Mouse (Mus musculus): ENCODE results near the gene Map2k1.

Gene Map2k1

GRCm38 (mm10) chr9:64242381-64242831, 11.0 kb downstream of the Map2k1 start:
- DNase-seq = no peak

DNA sequence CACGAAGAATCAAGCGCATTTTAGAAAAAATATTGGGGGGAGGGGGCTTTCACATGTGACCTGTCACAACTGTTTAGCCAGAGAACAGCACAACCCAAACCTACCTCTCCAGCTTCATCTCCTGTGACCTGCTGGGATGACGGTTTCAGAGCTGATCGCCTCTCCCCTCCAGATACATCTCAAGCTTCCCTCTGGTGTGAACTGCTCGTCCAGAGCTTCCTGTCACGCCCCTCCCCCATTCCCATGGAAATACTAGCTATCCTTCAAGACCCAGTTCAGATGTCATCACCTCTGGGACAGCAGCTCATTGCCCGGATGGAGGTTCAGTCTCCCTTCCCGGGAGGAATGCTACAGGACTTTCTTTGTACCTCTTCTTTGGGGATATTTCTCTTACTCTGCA, 12.8 kb downstream of the Map2k1 start:
- DNase-seq = no peak

- no peak for DNase-seq
These were observed 13.3 kb downstream of the Map2k1 start for GRCm38 (mm10) chr9:64240116-64240515.

- DNase-seq = no peak
These were observed 17.4 kb downstream of the Map2k1 start for GRCm38 (mm10) chr9:64236056-64236455.

- DNase-seq = no peak
These were observed 18.5 kb downstream of the Map2k1 start, which contains the start of gene Uchl4 for GRCm38 (mm10) chr9:64234768-64235435. Gene Uchl4 (plus strand): TSS chr9:64235201.

GRCm38 (mm10) chr9:64233656-64234055, 19.8 kb downstream of the Map2k1 start:
- no peak for DNase-seq

GRCm38 (mm10) chr9:64232257-64232957, 21.0 kb downstream of the Map2k1 start:
- DNase-seq = no peak

DNA sequence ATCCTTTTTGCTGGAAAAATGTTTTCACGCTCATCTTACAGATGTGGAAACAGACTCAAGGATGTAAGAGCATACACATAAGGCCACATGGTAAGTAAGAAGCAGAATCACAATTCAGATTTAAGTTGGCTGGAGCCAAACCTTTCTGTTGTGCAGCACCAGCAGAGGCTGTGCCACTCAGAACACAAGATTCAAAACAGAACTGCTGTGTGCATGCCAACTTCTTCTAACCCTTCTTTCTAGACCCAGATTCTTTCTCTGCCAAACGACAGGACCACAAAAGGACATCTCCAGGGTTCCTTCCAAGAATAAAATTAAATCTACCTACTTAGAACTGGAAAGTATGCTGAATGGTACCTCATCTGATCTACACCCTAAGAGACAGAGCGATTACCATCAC, 21.8 kb downstream of the Map2k1 start:
- no peak for DNase-seq

GRCm38 (mm10) chr9:64231171-64231570, 22.3 kb downstream of the Map2k1 start:
- DNase-seq = no peak

DNA sequence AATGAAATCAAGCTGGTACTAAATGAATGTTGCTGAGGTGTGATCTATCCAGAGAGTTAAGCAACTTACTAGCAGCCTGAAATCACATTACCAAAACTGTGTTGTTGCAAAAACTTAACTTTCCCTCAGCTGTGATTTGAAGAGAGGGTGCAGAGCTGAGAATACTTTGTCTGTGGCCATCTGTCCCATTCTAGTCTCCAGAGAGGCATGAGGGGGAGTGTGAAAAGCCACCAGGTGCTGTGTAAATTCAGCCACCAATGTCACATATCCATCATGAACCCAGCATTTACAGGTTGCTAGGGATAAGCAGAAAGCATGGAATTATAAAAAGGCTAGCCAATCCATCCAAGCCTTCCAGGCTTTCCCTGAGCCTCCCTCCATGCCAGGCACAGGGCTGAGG, 24.5 kb downstream of the Map2k1 start:
- no peak for DNase-seq

DNA sequence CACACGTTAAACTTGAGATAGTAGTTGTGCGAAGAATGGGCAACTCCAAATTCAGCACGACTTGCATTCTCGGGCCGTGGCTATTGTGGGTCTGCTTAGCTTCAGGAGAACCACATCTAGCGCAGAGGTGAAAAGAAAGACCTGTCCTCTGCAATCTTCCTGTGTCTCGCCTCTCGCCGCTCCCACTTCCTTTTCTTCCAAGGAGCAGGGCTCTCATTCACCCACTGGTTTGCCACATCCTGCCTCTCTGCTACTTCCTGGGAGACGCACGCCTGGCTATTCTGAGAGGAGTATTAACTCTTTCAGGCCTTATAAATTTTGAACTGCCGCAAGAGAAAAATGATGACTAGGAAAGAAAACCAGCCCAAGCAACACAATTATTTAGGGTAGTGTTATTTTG, 25.7 kb downstream of the Map2k1 start:
- no peak for DNase-seq

DNA sequence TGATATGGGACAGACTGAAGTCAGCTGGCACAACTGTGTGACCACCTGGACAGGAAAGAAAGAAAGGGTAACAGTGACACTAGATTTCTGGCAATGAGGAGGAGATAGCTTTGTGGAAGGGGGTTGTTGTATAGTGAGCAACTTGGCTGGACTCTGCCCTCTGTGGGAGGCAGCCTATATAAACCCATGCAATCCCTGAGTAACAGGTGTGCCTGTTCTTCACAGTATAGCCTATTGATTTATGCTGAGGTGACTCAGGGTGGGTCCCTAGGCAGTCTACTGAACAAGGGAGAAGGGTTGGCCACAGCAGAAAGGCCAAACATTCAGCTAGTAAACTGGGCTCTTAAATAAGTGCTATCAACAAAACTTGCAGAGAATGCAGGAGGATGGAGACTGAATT, 27.6 kb downstream of the Map2k1 start:
- no peak for DNase-seq

DNA sequence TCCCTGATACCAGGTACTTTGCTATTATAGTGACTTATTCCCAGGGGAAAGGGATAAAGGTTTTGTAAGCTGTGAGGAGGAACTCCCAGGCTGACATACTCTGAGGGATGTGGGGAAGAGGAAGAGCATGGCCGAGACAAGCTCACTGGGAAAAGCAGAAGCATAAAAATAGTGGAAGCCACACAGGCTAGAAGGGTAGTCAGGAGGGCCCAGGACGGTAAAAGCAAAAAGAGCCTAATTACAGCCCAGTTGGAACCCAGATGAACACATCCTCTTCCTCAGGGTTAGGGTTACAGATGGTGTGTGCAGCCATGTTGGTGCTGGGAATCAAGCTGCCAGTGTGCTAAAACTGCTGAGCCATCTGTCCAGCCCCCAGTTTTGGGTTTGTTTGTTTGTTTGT, 31.3 kb downstream of the Map2k1 start:
- DNase-seq = no peak

- no peak for DNase-seq
These were observed 32.0 kb downstream of the Map2k1 start for GRCm38 (mm10) chr9:64221480-64221879.

DNA sequence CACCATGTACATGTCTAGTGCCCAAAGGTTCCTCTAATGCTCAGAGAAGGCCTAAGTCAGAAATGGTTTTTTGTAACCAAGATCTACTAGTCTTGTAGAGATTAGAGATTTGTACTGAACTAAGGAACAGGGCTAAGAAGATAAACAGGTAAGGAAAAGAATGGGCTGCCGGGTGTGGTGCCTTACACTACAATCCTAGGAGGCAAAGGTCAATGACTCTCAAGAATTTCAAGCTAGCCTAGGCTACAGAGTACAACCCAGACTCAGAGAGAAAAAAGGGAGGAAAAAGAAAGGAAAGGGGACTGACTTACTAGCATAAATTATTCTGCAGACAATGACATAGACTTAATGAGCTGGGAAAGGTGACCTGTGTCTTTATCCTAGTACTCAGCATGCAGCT, 32.8 kb downstream of the Map2k1 start:
- no peak for DNase-seq

DNA sequence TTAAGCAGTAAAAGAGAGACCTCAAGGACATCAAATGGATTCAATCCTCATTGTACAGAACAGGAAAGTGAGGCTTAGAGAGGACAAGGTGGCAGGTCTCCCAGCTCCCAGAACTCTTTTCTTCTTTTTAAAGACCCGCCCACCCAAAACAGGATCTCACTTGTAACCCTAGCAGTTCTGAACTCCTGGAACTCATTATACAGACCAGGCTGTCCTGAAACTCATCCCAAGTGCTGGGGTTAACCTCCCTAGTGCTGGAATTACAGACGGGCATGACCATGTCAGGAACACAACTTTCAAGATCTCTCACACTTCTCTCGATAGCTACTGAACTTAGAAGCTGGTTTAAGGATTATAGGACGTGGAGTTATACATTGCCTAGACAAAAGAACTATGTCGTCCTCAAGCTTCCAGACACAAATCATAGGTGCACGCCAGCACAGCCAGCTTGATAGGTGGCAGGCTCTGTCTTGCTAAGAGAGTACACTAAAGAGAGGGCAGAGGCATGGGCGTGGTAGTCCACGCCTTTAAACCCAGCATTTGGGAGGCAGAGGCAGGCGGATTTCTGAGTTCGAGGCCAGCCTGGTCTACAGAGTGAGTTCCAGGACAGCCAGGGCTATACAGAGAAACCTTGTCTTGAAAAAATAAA, 33.5 kb downstream of the Map2k1 start:
- DNase-seq = no peak

GRCm38 (mm10) chr9:64219305-64219704, 34.1 kb downstream of the Map2k1 start:
- DNase-seq = no peak

DNA sequence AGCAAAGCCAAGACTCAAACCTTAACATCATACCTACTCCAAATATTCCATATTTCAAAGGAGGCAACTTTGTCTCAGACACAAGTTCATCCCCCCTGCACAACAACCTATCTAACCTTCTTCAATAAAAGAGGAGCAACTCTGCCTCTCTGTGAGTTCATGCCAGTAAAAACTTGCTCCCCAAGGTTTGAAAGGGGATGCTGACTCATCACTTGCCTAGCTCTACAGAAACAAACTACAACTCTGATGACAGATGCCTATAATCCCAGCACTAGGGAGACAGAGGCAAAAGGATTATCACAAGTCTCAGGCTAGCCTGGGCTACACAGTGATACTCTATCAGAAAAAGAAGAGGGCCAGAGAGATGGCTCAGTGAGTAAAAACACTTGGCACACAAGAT, 35.5 kb downstream of the Map2k1 start:
- no peak for DNase-seq

- DNase-seq = no peak
These were observed 36.8 kb downstream of the Map2k1 start for GRCm38 (mm10) chr9:64216641-64217040.

DNA sequence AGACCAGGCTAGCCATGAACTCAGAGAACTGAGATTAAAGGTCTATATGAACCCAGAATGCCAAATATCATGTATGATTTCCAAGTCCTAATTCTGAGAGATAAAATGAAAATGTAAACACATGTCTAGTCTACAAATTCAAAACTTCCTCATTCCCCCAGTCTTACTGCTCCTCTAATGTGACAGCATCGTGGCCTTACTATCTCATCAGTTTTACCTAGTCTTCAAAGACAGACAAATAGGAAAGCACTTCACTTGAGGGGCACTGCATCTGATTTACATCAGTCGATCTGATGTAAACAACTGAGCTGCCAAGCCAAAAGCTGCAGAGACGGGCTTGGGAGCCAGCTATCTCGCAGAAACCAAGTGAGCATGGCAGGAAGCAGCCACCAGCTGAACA, 37.3 kb downstream of the Map2k1 start:
- DNase-seq = no peak

DNA sequence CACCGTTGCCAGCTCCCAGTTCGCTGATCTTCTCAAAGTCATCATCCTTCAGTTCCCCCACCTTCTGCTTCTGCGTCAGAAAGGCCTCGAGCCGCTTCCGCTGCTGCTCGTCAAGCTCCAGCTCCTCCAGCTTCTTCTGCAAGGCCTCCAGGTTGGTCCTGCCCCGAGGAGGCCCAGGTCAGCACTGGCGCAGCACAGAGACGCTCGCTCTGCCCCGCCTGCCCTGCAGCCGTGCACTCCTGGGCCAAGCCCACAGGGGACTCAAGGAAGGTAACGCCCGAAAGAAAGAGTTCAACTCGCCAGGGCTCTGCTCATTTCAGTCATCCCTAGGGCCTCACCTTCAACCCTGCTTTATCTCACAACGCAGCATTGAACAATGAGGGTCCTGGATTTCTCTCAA, 39.0 kb downstream of the Map2k1 start:
- no peak for DNase-seq

- no peak for DNase-seq
These were observed 45.8 kb downstream of the Map2k1 start for GRCm38 (mm10) chr9:64207509-64208084.

GRCm38 (mm10) chr9:64202866-64203265, 50.6 kb downstream of the Map2k1 start:
- DNase-seq = no peak

DNA sequence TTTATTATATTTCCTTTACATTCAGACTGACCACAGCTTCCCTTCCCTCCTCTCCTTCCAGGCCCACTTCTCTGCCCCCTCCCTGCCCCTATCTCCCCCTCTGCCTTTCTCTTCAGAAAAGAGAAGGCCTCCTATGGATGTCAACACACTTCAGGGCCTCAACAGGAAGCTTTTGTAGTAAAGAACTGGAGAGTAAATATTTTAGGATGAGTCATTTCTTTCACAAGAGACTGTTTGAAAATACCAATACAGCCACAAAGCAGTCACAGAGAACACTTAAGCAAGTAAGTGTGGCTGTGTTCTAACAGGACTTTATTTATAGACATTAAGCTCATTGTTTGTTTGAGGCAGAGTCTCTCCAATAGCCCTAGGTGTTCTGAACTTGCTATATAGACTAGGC, 51.1 kb downstream of the Map2k1 start:
- DNase-seq = no peak

Data from cerebellum, postnatal 36 days (tissue).